Mouse (Mus musculus): ENCODE results near the gene Gprin1. TPM values are rescaled to one million over a fixed set of nuclear protein-coding genes. Genes with fewer than 3 reads are reported as not detected.
A peak's percentile ranks its signal among the peaks of the same experiment; 100 is the strongest.

The Gprin1 gene
- polyA plus RNA-seq, 1 experiment: 41.4 TPM

DNA sequence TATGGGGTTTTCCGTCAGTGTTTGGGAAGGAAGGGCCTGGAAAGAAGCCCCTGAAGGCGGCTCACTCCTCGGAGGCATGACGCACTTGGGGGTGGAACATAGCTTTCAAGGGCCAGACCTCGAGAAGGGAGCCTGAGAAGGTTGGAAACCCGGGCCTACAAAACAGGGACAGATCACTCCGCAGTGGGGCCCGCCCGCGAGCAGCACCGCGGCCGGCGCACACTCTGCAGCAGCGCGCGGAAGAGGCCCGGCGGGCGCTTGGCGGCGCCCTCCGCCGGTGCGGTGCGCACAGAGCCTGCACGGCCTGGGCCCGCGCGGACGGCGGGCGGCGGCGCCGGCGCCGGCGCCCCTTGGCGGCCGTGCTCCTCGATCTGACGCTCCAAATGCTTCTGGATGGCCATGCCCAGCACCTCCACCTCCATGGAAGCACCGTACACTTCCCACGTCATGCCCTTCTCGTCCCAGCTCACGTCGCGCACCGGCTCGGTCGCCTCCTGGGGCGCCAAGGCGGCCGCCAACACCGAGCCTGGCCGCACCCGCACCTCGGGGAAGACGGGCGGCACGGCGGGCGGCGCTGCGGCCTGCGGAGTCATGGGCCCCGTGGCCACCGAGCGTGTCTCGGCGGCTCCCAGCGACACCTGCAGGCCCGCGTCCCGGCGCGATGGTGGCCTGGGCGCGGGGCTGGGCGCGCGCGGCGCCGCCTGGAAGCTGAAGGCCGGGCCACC is 12.0 kb downstream of the Gprin1 start:
- H3K4me3 ChIP-seq (replicated peaks; ENCODE audit: insufficient read depth, low read depth, low read length): peak overlapping the region; percentile 30
- peak; percentile 58 to 65 for DNase-seq
- H3K27ac ChIP-seq (ENCODE audit: insufficient read depth, low read length): no peak overlapping the region
- peaks cover 15% of the 10 kb centered on the region for H3K4me1 ChIP-seq (ENCODE audit: control insufficient read depth, insufficient read depth, low read length)
- TF ChIP-seq POLR2A (IDR thresholded peaks at IDR 0.05; ENCODE audit: borderline replicate concordance, insufficient read depth, low read length): no peak
- TF ChIP-seq CTCF (IDR thresholded peaks at IDR 0.05; ENCODE audit: borderline replicate concordance, insufficient read depth, low read depth, low read length): no peak
- 9% methylated on average over 84 of the region's 87 CpGs for WGBS
- H3K27me3 ChIP-seq (ENCODE audit: control insufficient read depth, insufficient read depth, low read length): no peaks in the 10 kb centered on the region

- TF ChIP-seq POLR2A (IDR thresholded peaks at IDR 0.05; ENCODE audit: borderline replicate concordance, insufficient read depth, low read length) (no peak), CTCF (IDR thresholded peaks at IDR 0.05; ENCODE audit: borderline replicate concordance, insufficient read depth, low read depth, low read length) (no peak)
- Histone ChIP-seq H3K4me1 (ENCODE audit: control insufficient read depth, insufficient read depth, low read length) (peaks cover 12% of the 10 kb centered on the region), H3K4me3 (replicated peaks; ENCODE audit: insufficient read depth, low read depth, low read length) (no peak overlapping the region), H3K27me3 (ENCODE audit: control insufficient read depth, insufficient read depth, low read length) (no peaks in the 10 kb centered on the region), H3K27ac (ENCODE audit: insufficient read depth, low read length) (no peak overlapping the region)
- no peak for DNase-seq
- 39% methylated on average over 3 of the region's 3 CpGs for WGBS
Observed at GRCm38 (mm10) chr13:54736931-54737330, 12.7 kb downstream of the Gprin1 start.

GRCm38 (mm10) chr13:54726131-54726530 is 23.5 kb downstream of the Gprin1 start:
- TF ChIP-seq POLR2A (IDR thresholded peaks at IDR 0.05; ENCODE audit: borderline replicate concordance, insufficient read depth, low read length) (no peak), CTCF (IDR thresholded peaks at IDR 0.05; ENCODE audit: borderline replicate concordance, insufficient read depth, low read depth, low read length) (no peak)
- 35% methylated on average over 11 of the region's 11 CpGs for WGBS
- Histone ChIP-seq H3K27ac (ENCODE audit: insufficient read depth, low read length) (no peak overlapping the region), H3K4me1 (ENCODE audit: control insufficient read depth, insufficient read depth, low read length) (no peaks in the 10 kb centered on the region), H3K4me3 (replicated peaks; ENCODE audit: insufficient read depth, low read depth, low read length) (no peak overlapping the region), H3K27me3 (ENCODE audit: control insufficient read depth, insufficient read depth, low read length) (no peaks in the 10 kb centered on the region)
- no peak for DNase-seq

GRCm38 (mm10) chr13:54723143-54723542 is 26.5 kb downstream of the Gprin1 start:
- Histone ChIP-seq H3K27ac (ENCODE audit: insufficient read depth, low read length) (no peak overlapping the region), H3K4me3 (replicated peaks; ENCODE audit: insufficient read depth, low read depth, low read length) (no peak overlapping the region), H3K27me3 (ENCODE audit: control insufficient read depth, insufficient read depth, low read length) (no peaks in the 10 kb centered on the region), H3K4me1 (ENCODE audit: control insufficient read depth, insufficient read depth, low read length) (peaks cover 5% of the 10 kb centered on the region)
- no peak for DNase-seq
- TF ChIP-seq CTCF (IDR thresholded peaks at IDR 0.05; ENCODE audit: borderline replicate concordance, insufficient read depth, low read depth, low read length) (peak; percentile 8; the same call in 1 of the 2 replicates), POLR2A (IDR thresholded peaks at IDR 0.05; ENCODE audit: borderline replicate concordance, insufficient read depth, low read length) (no peak)
- 92% methylated on average over 3 of the region's 3 CpGs for WGBS

DNA sequence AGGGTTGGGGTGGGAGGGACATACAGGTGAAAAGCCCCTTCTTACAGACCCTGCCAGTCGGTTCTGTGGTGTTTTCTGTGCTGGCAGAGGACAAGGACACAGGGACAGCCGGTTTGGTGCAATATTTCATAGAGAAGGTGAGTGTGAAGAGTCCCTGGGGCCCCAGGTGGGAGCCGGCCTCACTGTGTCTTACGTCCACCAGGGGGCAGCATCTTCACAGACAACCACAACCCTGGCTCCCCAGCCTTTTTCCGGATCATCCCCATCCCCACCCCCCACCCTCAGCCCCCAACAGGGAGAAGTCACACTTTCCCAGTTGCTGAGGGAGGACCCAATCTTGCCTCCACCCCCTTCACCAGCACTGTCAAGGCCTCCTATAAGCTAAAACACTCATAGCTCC is 32.8 kb downstream of the Gprin1 start:
- H3K27me3 ChIP-seq (ENCODE audit: control insufficient read depth, insufficient read depth, low read length): no peaks in the 10 kb centered on the region
- WGBS: under 1% methylated on average over 5 of the region's 5 CpGs
- DNase-seq: peak; percentile 66 to 75
- H3K4me3 ChIP-seq (replicated peaks; ENCODE audit: insufficient read depth, low read depth, low read length): no peak overlapping the region
- no peak overlapping the region for H3K27ac ChIP-seq (ENCODE audit: insufficient read depth, low read length)
- TF ChIP-seq CTCF (IDR thresholded peaks at IDR 0.05; ENCODE audit: borderline replicate concordance, insufficient read depth, low read depth, low read length): peak; percentile 77
- no peak for TF ChIP-seq POLR2A (IDR thresholded peaks at IDR 0.05; ENCODE audit: borderline replicate concordance, insufficient read depth, low read length)
- H3K4me1 ChIP-seq (ENCODE audit: control insufficient read depth, insufficient read depth, low read length): peaks cover 14% of the 10 kb centered on the region

DNA sequence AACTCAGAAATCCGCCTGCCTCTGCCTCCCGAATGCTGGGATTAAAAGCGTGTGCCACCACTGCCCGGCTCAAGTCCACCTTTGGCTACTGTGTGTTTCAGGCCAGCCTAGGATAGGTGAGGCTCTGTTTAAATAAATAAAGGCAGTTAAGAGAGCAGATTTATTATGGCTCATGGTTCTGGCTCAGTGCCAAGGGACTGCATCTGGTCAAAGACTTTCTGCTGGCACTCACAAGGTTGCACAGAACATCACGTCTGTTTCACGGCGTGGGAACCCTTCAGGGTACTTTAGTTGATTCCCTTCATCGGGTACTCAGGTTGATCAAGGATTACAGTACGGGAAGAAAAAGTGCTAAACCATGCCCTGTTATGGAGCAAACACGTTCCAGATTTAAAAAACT is 34.7 kb downstream of the Gprin1 start:
- peaks cover 14% of the 10 kb centered on the region for H3K4me1 ChIP-seq (ENCODE audit: control insufficient read depth, insufficient read depth, low read length)
- 52% methylated on average over 10 of the region's 10 CpGs for WGBS
- TF ChIP-seq CTCF (IDR thresholded peaks at IDR 0.05; ENCODE audit: borderline replicate concordance, insufficient read depth, low read depth, low read length) (no peak), POLR2A (IDR thresholded peaks at IDR 0.05; ENCODE audit: borderline replicate concordance, insufficient read depth, low read length) (no peak)
- H3K4me3 ChIP-seq (replicated peaks; ENCODE audit: insufficient read depth, low read depth, low read length): no peak overlapping the region
- DNase-seq: no peak
- H3K27ac ChIP-seq (ENCODE audit: insufficient read depth, low read length): no peak overlapping the region
- H3K27me3 ChIP-seq (ENCODE audit: control insufficient read depth, insufficient read depth, low read length): no peaks in the 10 kb centered on the region

- TF ChIP-seq POLR2A (IDR thresholded peaks at IDR 0.05; ENCODE audit: borderline replicate concordance, insufficient read depth, low read length): no peak
- TF ChIP-seq CTCF (IDR thresholded peaks at IDR 0.05; ENCODE audit: borderline replicate concordance, insufficient read depth, low read depth, low read length): peak; percentile 33; the same call in 1 of the 2 replicates
- DNase-seq: no peak
- no peaks in the 10 kb centered on the region for H3K27me3 ChIP-seq (ENCODE audit: control insufficient read depth, insufficient read depth, low read length)
- H3K4me3 ChIP-seq (replicated peaks; ENCODE audit: insufficient read depth, low read depth, low read length): no peak overlapping the region
- WGBS: 48% methylated on average over 4 of the region's 4 CpGs
- H3K4me1 ChIP-seq (ENCODE audit: control insufficient read depth, insufficient read depth, low read length): peaks cover 14% of the 10 kb centered on the region
- no peak overlapping the region for H3K27ac ChIP-seq (ENCODE audit: insufficient read depth, low read length)
Observed at GRCm38 (mm10) chr13:54714393-54714792, 35.3 kb downstream of the Gprin1 start.

DNA sequence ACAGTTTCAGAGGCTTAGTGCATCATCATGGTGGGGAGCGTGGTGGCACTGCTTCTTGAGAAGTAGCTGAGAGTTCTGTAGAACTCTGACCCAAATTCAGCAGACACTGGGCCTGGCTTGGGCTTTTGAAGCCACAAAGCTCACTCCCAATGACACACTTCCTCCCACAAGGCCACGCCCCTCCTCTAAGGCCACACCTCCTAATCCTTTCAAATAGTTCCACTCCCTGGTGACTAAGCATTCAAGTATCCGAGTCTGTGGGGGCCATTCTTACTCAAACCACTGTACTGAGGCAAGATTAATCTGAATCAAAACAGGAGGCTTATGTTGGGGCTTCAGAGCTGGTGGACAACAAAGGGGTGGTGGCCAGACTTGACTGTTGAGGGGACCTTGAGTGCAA is 38.8 kb downstream of the Gprin1 start:
- Histone ChIP-seq H3K4me1 (ENCODE audit: control insufficient read depth, insufficient read depth, low read length) (no peaks in the 10 kb centered on the region), H3K4me3 (replicated peaks; ENCODE audit: insufficient read depth, low read depth, low read length) (no peak overlapping the region), H3K27me3 (ENCODE audit: control insufficient read depth, insufficient read depth, low read length) (no peaks in the 10 kb centered on the region), H3K27ac (ENCODE audit: insufficient read depth, low read length) (no peak overlapping the region)
- TF ChIP-seq POLR2A (IDR thresholded peaks at IDR 0.05; ENCODE audit: borderline replicate concordance, insufficient read depth, low read length) (no peak), CTCF (IDR thresholded peaks at IDR 0.05; ENCODE audit: borderline replicate concordance, insufficient read depth, low read depth, low read length) (no peak)
- 84% methylated on average over 3 of the region's 3 CpGs for WGBS
- DNase-seq: no peak
